15 mouse cellular contexts compared by ENCODE assay signal in genomic region chr16:70725291-70725801, GRCm38 (mm10).
DNase-seq lines count a peak whose midpoint lies in the region; ATAC-seq and TF ChIP-seq lines count a peak whose summit lies in the region.
"Had no signal": no experiment of that assay in that cellular context is flagged by ENCODE, and none has a peak within 500 bp of the region (broad histone marks: within the 10 kb centered on the region; RNA-seq: fewer than 3 reads in every experiment).

No protein-coding gene starts in this region.

- H3K27me3 ChIP-seq in forebrain, embryonic 11.5 days (ENCODE audit: control insufficient read depth, insufficient read depth, low read length) = no peaks in the 10 kb centered on the region
- H3K27me3 ChIP-seq in hindbrain, embryonic 15.5 days = peaks cover 11% of the 10 kb centered on the region; the same call in 1 of the 2 replicates
- no peaks in the 10 kb centered on the region for H3K27me3 ChIP-seq in midbrain, embryonic 16.5 days (ENCODE audit: control insufficient read depth, insufficient read depth, low read depth, low read length)
- H3K27me3 ChIP-seq in liver, postnatal 0 days (ENCODE audit: insufficient read depth, low read length) = no peaks in the 10 kb centered on the region
- no peaks in the 10 kb centered on the region for H3K27me3 ChIP-seq in stomach, postnatal 0 days (ENCODE audit: control insufficient read depth, insufficient read depth, low read length)
- H3K27me3 ChIP-seq: limb, embryonic 15.5 days; stomach, embryonic 15.5 days had no signal

- TF ChIP-seq CTCF in liver, postnatal 0 days (IDR thresholded peaks at IDR 0.05; ENCODE audit: low read depth) = no peak
- TF ChIP-seq CTCF in stomach, postnatal 0 days (IDR thresholded peaks at IDR 0.05; ENCODE audit: low read depth) = no peak

- ATAC-seq in forebrain, embryonic 11.5 days (replicated peaks; ENCODE audit: low FRiP score) = peak; percentile 91
- ATAC-seq in hindbrain, embryonic 15.5 days (ENCODE audit: low FRiP score, low read depth) = peak; percentile 76
- ATAC-seq in midbrain, embryonic 16.5 days = peak; percentile 82
- no peak for ATAC-seq in liver, postnatal 0 days
- ATAC-seq in stomach, postnatal 0 days (ENCODE audit: low FRiP score, low TSS enrichment) = no peak

- no peaks in the 10 kb centered on the region for H3K4me1 ChIP-seq in forebrain, embryonic 11.5 days (replicated peaks; ENCODE audit: control insufficient read depth, insufficient read depth, low read length)
- peaks cover 9% of the 10 kb centered on the region; the same call in 1 of the 2 replicates for H3K4me1 ChIP-seq in hindbrain, embryonic 15.5 days (replicated peaks)
- H3K4me1 ChIP-seq in midbrain, embryonic 16.5 days (ENCODE audit: control insufficient read depth, insufficient read depth, low read length) = peaks cover 7% of the 10 kb centered on the region
- H3K4me1 ChIP-seq in liver, postnatal 0 days (ENCODE audit: insufficient read depth) = no peaks in the 10 kb centered on the region
- H3K4me1 ChIP-seq in stomach, postnatal 0 days (replicated peaks; ENCODE audit: control insufficient read depth, insufficient read depth) = no peaks in the 10 kb centered on the region
- H3K4me1 ChIP-seq: heart, embryonic 10.5 days; limb, embryonic 15.5 days; stomach, embryonic 15.5 days had no signal

- H3K4me2 ChIP-seq in forebrain, embryonic 11.5 days (ENCODE audit: low read depth, low read length, severe bottlenecking) = no peak overlapping the region; the same call in 1 of the 2 replicates
- H3K4me2 ChIP-seq in hindbrain, embryonic 15.5 days = 0 out of 2 replicates have a peak overlapping the region, but pooled peaks have one; percentile 15
- H3K4me2 ChIP-seq in midbrain, embryonic 16.5 days (ENCODE audit: low read length) = peak overlapping the region; percentile 5; the same call in 1 of the 2 replicates
- no peak overlapping the region for H3K4me2 ChIP-seq in liver, postnatal 0 days (ENCODE audit: low read depth, low read length)
- H3K4me2 ChIP-seq in stomach, postnatal 0 days (replicated peaks; ENCODE audit: low read depth) = no peak overlapping the region
- H3K4me2 ChIP-seq: limb, embryonic 15.5 days; stomach, embryonic 15.5 days had no signal

- H3K4me3 ChIP-seq in forebrain, embryonic 11.5 days (ENCODE audit: low read depth, low read length) = no peak overlapping the region
- H3K4me3 ChIP-seq in hindbrain, embryonic 15.5 days = no peak overlapping the region
- no peak overlapping the region for H3K4me3 ChIP-seq in midbrain, embryonic 16.5 days (ENCODE audit: low read depth, low read length)
- no peak overlapping the region for H3K4me3 ChIP-seq in liver, postnatal 0 days (ENCODE audit: low read depth, low read length)
- no peak overlapping the region for H3K4me3 ChIP-seq in stomach, postnatal 0 days (ENCODE audit: low read depth, low read length)
- H3K4me3 ChIP-seq: heart, embryonic 10.5 days; limb, embryonic 15.5 days; myocyte; stomach, embryonic 15.5 days had no signal

- no peaks in the 10 kb centered on the region for H3K9me3 ChIP-seq in forebrain, embryonic 11.5 days (ENCODE audit: control insufficient read depth, low read length)
- H3K9me3 ChIP-seq in hindbrain, embryonic 15.5 days = no peaks in the 10 kb centered on the region
- no peaks in the 10 kb centered on the region for H3K9me3 ChIP-seq in midbrain, embryonic 16.5 days (replicated peaks; ENCODE audit: control insufficient read depth, low read length, poor library complexity, severe bottlenecking)
- H3K9me3 ChIP-seq in liver, postnatal 0 days (ENCODE audit: low read length) = no peaks in the 10 kb centered on the region
- H3K9me3 ChIP-seq in stomach, postnatal 0 days (ENCODE audit: control insufficient read depth, low read length) = no peaks in the 10 kb centered on the region
- H3K9me3 ChIP-seq: heart, embryonic 10.5 days; limb, embryonic 15.5 days; stomach, embryonic 15.5 days had no signal

- intact Hi-C loops in heart, postnatal 25 days (cut with DNase I) = no loop called here

- WGBS in forebrain, embryonic 11.5 days = 10% methylated on average over 6 of the region's 6 CpGs
- WGBS in hindbrain, embryonic 15.5 days = 26% methylated on average over 6 of the region's 6 CpGs
- WGBS in midbrain, embryonic 16.5 days = 14% methylated on average over 6 of the region's 6 CpGs
- WGBS in liver, postnatal 0 days (ENCODE audit: insufficient replicate concordance) = 26% methylated on average over 6 of the region's 6 CpGs
- WGBS in stomach, postnatal 0 days = 16% methylated on average over 6 of the region's 6 CpGs

- no peak overlapping the region for H3K9ac ChIP-seq in forebrain, embryonic 11.5 days (ENCODE audit: low read length)
- H3K9ac ChIP-seq in hindbrain, embryonic 15.5 days = no peak overlapping the region
- no peak overlapping the region for H3K9ac ChIP-seq in midbrain, embryonic 16.5 days (ENCODE audit: low read depth, low read length)
- H3K9ac ChIP-seq in liver, postnatal 0 days (replicated peaks) = no peak overlapping the region
- no peak overlapping the region for H3K9ac ChIP-seq in stomach, postnatal 0 days (ENCODE audit: low read length)
- H3K9ac ChIP-seq: limb, embryonic 15.5 days; stomach, embryonic 15.5 days had no signal

- TF ChIP-seq EP300 in liver, postnatal 0 days (IDR thresholded peaks at IDR 0.05; ENCODE audit: low read depth) = no peak
- TF ChIP-seq EP300 in stomach, postnatal 0 days (optimal IDR thresholded peaks at IDR 0.05) = no peak

- H3K36me3 ChIP-seq in forebrain, embryonic 11.5 days (ENCODE audit: control insufficient read depth, insufficient read depth, low read length) = no peaks in the 10 kb centered on the region
- H3K36me3 ChIP-seq in hindbrain, embryonic 15.5 days = no peaks in the 10 kb centered on the region
- no peaks in the 10 kb centered on the region for H3K36me3 ChIP-seq in midbrain, embryonic 16.5 days (ENCODE audit: control insufficient read depth, insufficient read depth, low read length)
- H3K36me3 ChIP-seq in liver, postnatal 0 days (replicated peaks; ENCODE audit: insufficient read depth, low read length) = no peaks in the 10 kb centered on the region
- H3K36me3 ChIP-seq in stomach, postnatal 0 days (ENCODE audit: control insufficient read depth, insufficient read depth, low read length) = no peaks in the 10 kb centered on the region
- H3K36me3 ChIP-seq: heart, embryonic 10.5 days; limb, embryonic 15.5 days; stomach, embryonic 15.5 days had no signal

- H3K27ac ChIP-seq in forebrain, embryonic 11.5 days (ENCODE audit: low read depth, low read length) = 0 out of 2 replicates have a peak overlapping the region, but pooled peaks have one; percentile 26
- H3K27ac ChIP-seq in hindbrain, embryonic 15.5 days (replicated peaks) = no peak overlapping the region
- 0 out of 2 replicates have a peak overlapping the region, but pooled peaks have one; percentile 26 for H3K27ac ChIP-seq in midbrain, embryonic 16.5 days (ENCODE audit: low read length)
- H3K27ac ChIP-seq in liver, postnatal 0 days (ENCODE audit: low read depth) = no peak overlapping the region
- no peak overlapping the region for H3K27ac ChIP-seq in stomach, postnatal 0 days (replicated peaks)
- H3K27ac ChIP-seq: heart, embryonic 10.5 days; limb, embryonic 15.5 days; stomach, embryonic 15.5 days had no signal

- DNase-seq in embryo, embryonic 10.5 days (ENCODE audit: low spot score) = peak; percentile 54
- peak; percentile 63 for DNase-seq in forebrain, embryonic 11.5 days (ENCODE audit: low spot score)
- DNase-seq in heart, postnatal 25 days (ENCODE audit: low spot score) = no peak
- DNase-seq in liver, postnatal 0 days = no peak
- DNase-seq in natural killer cell, adult 2 months (ENCODE audit: low spot score in 2 of 2) = no peak
- no peak for DNase-seq in stomach, postnatal 0 days (ENCODE audit: low spot score)
- DNase-seq: kidney, adult 18-20 months; lung, postnatal 10 days; right cerebral cortex, postnatal 14 days had no signal

Comparison
In these comparisons a context has a peak if more than half of its experiments do, and no peak if none do; other contexts are left out.
1. DNase-seq: peak in embryo, embryonic 10.5 days (single experiment) and forebrain, embryonic 11.5 days (single experiment); none in heart, postnatal 25 days (single experiment), liver, postnatal 0 days (single experiment), natural killer cell, adult 2 months (0 of 2) and stomach, postnatal 0 days (single experiment).
2. ATAC-seq: peak in forebrain, embryonic 11.5 days (single experiment), hindbrain, embryonic 15.5 days (single experiment) and midbrain, embryonic 16.5 days (single experiment); none in liver, postnatal 0 days (single experiment) and stomach, postnatal 0 days (single experiment).
3. H3K27ac ChIP-seq: peak in forebrain, embryonic 11.5 days (single experiment) and midbrain, embryonic 16.5 days (single experiment); none in hindbrain, embryonic 15.5 days (single experiment), liver, postnatal 0 days (single experiment) and stomach, postnatal 0 days (single experiment).
4. H3K4me2 ChIP-seq: peak in hindbrain, embryonic 15.5 days (single experiment) and midbrain, embryonic 16.5 days (single experiment); none in forebrain, embryonic 11.5 days (single experiment), liver, postnatal 0 days (single experiment) and stomach, postnatal 0 days (single experiment).